Mouse (Mus musculus) heart, postnatal 0 days (tissue): ENCODE data around the gene Methig1. TPM values are rescaled to one million over a fixed set of nuclear protein-coding genes. Genes with fewer than 3 reads are reported as not detected.
"Not testable (repeated sequence)": the region's sequence is repeated elsewhere in the genome, so short reads cannot be mapped to it uniquely, and the experiment has no call there.

ENCODE experiments used
- ATAC-seq: fragments of 200-750 bp; cut with Nextera tagmentation; 2 replicates; pipeline ENCODE4 v1.8.0; 2017; ENCODE audit warnings: low read depth, moderate number of reproducible peaks, moderate library complexity; ENCODE audit not compliant: insufficient read depth
- DNase-seq: peaks from one replicate; pipeline ENCODE4 v3.0.0-alpha.2; 2016; ENCODE audit warnings: low spot score
- H3K27ac ChIP-seq: fragments of 300-500 bp; sonication (generic); 2 replicates; pipeline ENCODE4 v1.5.1; 2014; ENCODE audit warnings: low read depth, mild to moderate bottlenecking
- H3K27me3 ChIP-seq: fragments of 300-500 bp; sonication (generic); 2 replicates; pipeline ENCODE4 v1.6.1; 2014; ENCODE audit warnings: low read length, mixed read lengths; ENCODE audit not compliant: control insufficient read depth, insufficient read depth
- H3K36me3 ChIP-seq: fragments of 300-500 bp; sonication (generic); replicated peaks from 2 replicates; pipeline ENCODE4 v1.6.1; 2014; ENCODE audit warnings: low read length, mixed read lengths; ENCODE audit not compliant: control insufficient read depth, insufficient read depth
- H3K4me1 ChIP-seq: fragments of 300-500 bp; sonication (generic); 2 replicates; pipeline ENCODE4 v1.6.1; 2014; ENCODE audit warnings: antibody characterized with exemption; ENCODE audit not compliant: control insufficient read depth, insufficient read depth
- H3K4me2 ChIP-seq: fragments of 300-500 bp; sonication (generic); 2 replicates; pipeline ENCODE4 v1.6.1; 2014; ENCODE audit warnings: low read depth, mild to moderate bottlenecking, low read length, moderate library complexity
- H3K4me3 ChIP-seq: fragments of 300-500 bp; sonication (generic); 2 replicates; pipeline ENCODE4 v1.5.1; 2014; ENCODE audit warnings: low read depth, low read length
- H3K9ac ChIP-seq: fragments of 300-500 bp; sonication (generic); replicated peaks from 2 replicates; pipeline ENCODE4 v1.6.1; 2014; ENCODE audit warnings: low read depth, low read length, mixed read lengths
- H3K9me3 ChIP-seq: fragments of 300-500 bp; sonication (generic); replicated peaks from 2 replicates; pipeline ENCODE4 v1.6.1; 2016; ENCODE audit warnings: low read length; ENCODE audit not compliant: control insufficient read depth
- CTCF ChIP-seq: IDR thresholded peaks from 2 replicates; pipeline ENCODE4 v1.5.1; 2016; ENCODE audit warnings: antibody characterized with exemption, control low read depth, low read depth
- EP300 ChIP-seq: IDR thresholded peaks from 2 replicates; pipeline ENCODE4 v1.6.1; 2016; ENCODE audit warnings: antibody characterized with exemption, low read depth
- whole genome bisulfite sequencing: fragments of 180-500 bp; shearing (Covaris S2); extraction: QIAGEN DNeasy Blood & Tissue Kit; methylation state at CpG from one replicate; pipeline ENCODE4 v1.1.7; 2014; 5-methylcytosine and 5-hydroxymethylcytosine counted together
- polyA plus RNA-seq: library from polyadenylated mRNA; unstranded; fragments of >200 nt; fragmentation: Nextera tagmentation; extraction: Ambion mirVana; gene quantifications from 2 replicates; pipeline ENCODE4 v1.2.1, GENCODE M21; 2015
- total RNA-seq: library from RNA; depleted of rRNA; stranded (reverse); fragments of >200 nt; gene quantifications from 2 replicates; pipeline ENCODE4 v1.2.3, GENCODE M21; 2014; ENCODE audit warnings: low replicate concordance; rRNA removed

Methig1 gene
- total RNA-seq (not detected in 2 replicates), polyA plus RNA-seq (not detected in 2 replicates)

DNA sequence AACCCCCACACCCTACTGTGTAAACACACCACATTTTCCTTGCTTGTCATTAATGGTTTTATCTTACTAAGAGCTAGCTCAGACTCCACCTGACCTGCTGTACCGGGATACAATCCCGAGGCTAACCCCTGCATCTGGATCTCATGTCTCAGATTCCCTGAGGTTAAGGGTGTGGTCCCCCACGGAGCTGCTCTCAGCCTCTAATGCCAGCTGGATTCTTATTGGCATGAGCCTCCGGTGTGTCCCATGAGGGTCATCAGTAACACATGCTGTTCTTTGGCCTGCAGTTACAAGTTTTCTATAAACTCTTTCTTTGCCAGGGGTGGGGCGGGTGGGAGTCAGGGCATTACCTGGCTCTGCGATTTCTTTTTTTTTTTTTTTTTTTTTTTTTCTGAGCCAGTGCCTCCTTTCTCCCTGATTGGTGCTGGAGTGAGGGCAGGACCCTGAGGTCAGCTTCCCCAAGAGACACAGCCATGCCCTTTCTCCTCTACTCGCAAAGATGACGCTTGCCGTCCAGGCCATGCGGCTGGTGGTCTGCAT lies at the start of gene Methig1, which contains the start of gene Mettl7a2:
TSS of gene Methig1 (plus strand) at position 439 of the 540 bp plus-strand sequence.
TSS of gene Mettl7a2 (plus strand) at position 490 of the 540 bp plus-strand sequence.
- no peak for DNase-seq

DNA sequence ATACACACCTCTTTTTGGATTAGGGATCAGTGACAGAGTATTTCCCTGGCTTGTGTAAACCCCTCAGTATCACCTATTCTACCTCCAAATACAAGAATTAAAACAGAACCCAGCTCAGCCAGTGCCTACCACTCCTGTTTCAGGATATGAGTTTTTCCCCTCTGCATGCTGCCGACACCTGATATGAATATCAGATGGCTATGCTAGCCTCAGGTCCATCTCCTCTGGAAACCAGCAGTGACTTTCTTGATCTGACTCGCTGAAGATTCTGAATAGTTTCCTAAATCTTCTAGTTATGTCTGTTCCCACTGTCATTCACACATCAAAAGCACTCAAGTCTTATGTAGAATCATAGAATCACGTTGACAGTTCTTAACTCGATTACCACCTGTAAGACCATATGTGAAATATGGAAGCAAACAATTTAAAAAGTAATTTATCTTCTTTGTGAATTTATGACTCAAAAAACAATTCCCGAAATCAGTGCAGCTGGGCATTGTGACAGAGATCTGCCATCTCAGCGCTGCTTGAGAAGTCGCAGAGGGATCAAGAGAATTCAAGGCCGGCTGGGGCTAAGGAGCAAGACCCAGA lies 49.4 kb upstream of the Methig1 start:
- Histone ChIP-seq H3K4me1 (peaks cover 3% of the 10 kb centered on the region; the same call in 1 of the 2 replicates), H3K4me3 (peak overlapping the region; percentile 62; the same call in 1 of the 2 replicates), H3K27me3 (no peaks in the 10 kb centered on the region), H3K9ac (peak overlapping the region; percentile 72), H3K36me3 (no peaks in the 10 kb centered on the region), H3K9me3 (no peaks in the 10 kb centered on the region), H3K27ac (peak overlapping the region; percentile 92), H3K4me2 (peak overlapping the region; percentile 85)
- TF ChIP-seq CTCF (no peak), EP300 (no peak)
- DNase-seq, result no peak
- ATAC-seq, result no peak
- WGBS, result 60% methylated on average over 8 of the region's 8 CpGs

More for the DNA sequence above, at the start of gene Methig1, which contains the start of gene Mettl7a2:
- ATAC-seq, result no peak
- H3K27me3 ChIP-seq, result no peaks in the 10 kb centered on the region
- H3K27ac ChIP-seq, result no peak within 1 kb of the TSS
- TF ChIP-seq CTCF (no peak), EP300 (no peak)
- no peaks in the 10 kb centered on the region for H3K9me3 ChIP-seq
- H3K36me3 ChIP-seq, result no peaks in the 10 kb centered on the region
- peaks cover 16% of the 10 kb centered on the region; the same call in 1 of the 2 replicates for H3K4me1 ChIP-seq
- no peak within 1 kb of the TSS for H3K4me2 ChIP-seq
- no peak within 1 kb of the TSS for H3K9ac ChIP-seq
- WGBS, result 80% methylated on average over 10 of the region's 10 CpGs
- H3K4me3 ChIP-seq, result no peak within 1 kb of the TSS

DNA sequence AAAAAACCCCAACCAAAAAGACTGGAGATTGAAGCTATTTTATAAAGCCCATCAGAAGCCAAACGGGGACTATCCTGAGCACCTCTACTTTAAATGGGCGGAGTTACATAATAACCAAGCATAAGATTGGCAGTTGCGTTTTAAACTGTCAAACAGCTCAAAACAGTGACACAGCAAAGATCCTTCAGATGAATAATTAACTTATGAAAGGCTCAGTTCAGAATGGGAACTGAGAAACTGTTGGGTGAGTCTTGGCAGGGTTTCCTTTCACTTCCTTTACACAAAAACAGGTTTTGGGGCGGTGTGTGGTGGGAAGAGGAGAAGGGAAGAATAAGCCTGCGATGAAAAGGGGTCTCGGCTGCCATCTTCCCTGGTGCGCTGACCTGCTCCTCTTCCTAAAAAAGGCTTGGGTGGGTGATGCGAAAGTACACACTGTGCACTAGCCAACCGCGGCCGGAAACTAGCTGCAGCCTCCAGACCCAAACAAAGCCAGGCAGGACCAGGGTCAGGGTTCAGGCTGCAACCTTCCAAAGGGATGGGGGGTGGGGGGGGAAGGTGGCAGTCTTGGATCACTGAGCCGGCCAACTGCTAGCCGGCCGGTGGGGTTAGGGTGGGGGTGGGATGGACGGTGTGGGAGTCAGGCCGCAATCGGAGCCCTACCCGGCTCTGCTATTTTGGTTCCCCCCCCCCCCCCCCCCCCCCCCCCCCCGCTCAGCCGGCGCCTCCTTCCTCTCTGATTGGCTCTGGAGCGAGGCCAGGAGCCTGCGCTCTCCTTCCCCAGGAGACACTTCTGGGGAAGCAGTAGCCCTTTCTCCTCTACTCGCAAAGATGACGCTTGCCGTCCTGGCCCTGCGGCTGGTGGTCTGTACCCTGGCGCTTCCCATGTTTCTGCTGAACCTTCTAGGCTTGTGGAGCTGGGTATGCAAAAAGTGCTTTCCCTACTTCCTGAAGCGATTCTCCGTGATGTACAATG lies 48.6 kb upstream of the Methig1 start, which contains the start of gene Mettl7a1:
TSS of gene Mettl7a1 (plus strand) at position 122 of the 973 bp plus-strand sequence.
- ATAC-seq (peak; percentile 87), DNase-seq (peak; percentile 70)
- Histone ChIP-seq H3K4me3 (peak within 1 kb of the TSS; percentile 62), H3K36me3 (no peaks in the 10 kb centered on the region), H3K27ac (peak within 1 kb of the TSS; percentile 92), H3K4me2 (peak within 1 kb of the TSS; percentile 85), H3K9ac (peak within 1 kb of the TSS; percentile 72), H3K27me3 (no peaks in the 10 kb centered on the region), H3K9me3 (no peaks in the 10 kb centered on the region), H3K4me1 (peaks cover 3% of the 10 kb centered on the region; the same call in 1 of the 2 replicates)
- 1% methylated on average over 22 of the region's 30 CpGs for WGBS
- TF ChIP-seq EP300, result no peak
- TF ChIP-seq CTCF, result no peak

DNA sequence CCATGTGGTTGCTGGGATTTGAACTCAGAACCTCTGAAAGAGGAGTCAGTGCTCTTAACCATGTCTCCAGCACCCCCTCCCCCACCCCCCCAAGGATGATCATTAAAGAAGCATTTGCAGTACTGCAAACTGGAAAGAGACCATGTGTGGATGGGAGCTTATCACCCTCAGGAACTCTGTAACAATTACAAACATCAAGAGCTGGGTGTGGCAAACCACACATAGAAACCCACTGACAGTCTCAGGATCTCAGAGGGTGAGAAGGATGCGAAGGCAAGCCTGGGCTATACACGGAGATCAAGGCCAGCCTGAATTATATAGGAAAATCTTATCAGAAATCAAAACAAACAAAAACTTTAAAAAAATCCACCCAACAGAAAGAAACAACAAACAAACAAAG lies 46.7 kb upstream of the Methig1 start:
- H3K4me2 ChIP-seq, result no peak overlapping the region
- H3K27ac ChIP-seq, result no peak overlapping the region
- no peaks in the 10 kb centered on the region for H3K36me3 ChIP-seq
- TF ChIP-seq CTCF, result no peak
- no peak for TF ChIP-seq EP300
- no peak for ATAC-seq
- peaks cover 3% of the 10 kb centered on the region; the same call in 1 of the 2 replicates for H3K4me1 ChIP-seq
- H3K9me3 ChIP-seq, result no peaks in the 10 kb centered on the region
- H3K4me3 ChIP-seq, result no peak overlapping the region
- no peaks in the 10 kb centered on the region for H3K27me3 ChIP-seq
- H3K9ac ChIP-seq, result no peak overlapping the region
- 71% methylated on average over 2 of the region's 2 CpGs for WGBS
- DNase-seq, result no peak

DNA sequence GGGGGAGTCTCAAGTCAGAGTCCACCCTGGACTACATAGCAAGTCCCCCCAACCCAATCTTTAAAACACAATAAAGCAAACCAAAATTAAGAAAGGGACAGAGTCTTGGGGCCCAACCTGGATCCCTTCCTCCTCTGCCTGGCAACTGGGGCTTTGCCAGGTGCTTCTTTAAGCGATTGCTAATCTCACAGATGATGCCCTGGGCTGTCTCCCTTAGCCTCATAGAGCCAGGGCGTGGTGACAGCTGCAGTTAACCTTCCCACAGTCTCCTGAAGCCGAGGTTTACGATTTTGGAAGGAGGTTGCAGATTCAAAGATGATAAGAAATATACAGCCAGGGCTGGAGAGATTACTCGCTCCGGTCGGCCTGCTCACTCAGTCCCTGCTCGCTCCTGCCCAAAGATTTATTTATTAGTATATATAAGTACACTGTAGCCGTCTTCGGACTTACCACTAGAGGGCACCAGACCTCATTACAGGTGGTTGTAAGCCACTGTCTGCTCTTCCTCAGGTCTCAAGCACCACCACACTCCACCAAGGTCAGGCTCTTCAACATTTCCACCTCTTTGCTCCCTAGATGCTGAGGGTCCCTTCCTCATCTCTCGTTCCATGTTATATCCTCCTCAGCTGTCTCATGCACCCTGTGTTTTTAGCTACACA lies 45.4 kb upstream of the Methig1 start:
- DNase-seq, result peak; percentile 23
- H3K4me3 ChIP-seq, H3K36me3 ChIP-seq, H3K27ac ChIP-seq, H3K9me3 ChIP-seq, H3K27me3 ChIP-seq, H3K4me2 ChIP-seq, H3K9ac ChIP-seq, H3K4me1 ChIP-seq: not testable (repeated sequence)
- TF ChIP-seq CTCF, result peak; percentile 53
- 31% methylated on average over 9 of the region's 11 CpGs for WGBS
- peak; percentile 47; the same call in 1 of the 2 replicates for ATAC-seq
